Mouse (Mus musculus): ENCODE data around the gene Sppl2c. TPM values are rescaled to one million over a fixed set of nuclear protein-coding genes. Genes with fewer than 3 reads are reported as not detected.
"Not testable (repeated sequence)": the region's sequence is repeated elsewhere in the genome, so short reads cannot be mapped to it uniquely, and the experiment has no call there.

Sppl2c gene
- total RNA-seq, 4 experiments from 2014 or later, result not detected

GRCm38 (mm10) chr11:104195791-104196190 is 9.7 kb downstream of the Sppl2c start:
- DNase-seq (ENCODE audit: low spot score in 2 of 2), result peak; percentile 76 to 91

GRCm38 (mm10) chr11:104197861-104198260 is 11.7 kb downstream of the Sppl2c start:
- DNase-seq (ENCODE audit: low spot score in 2 of 2), result no peak

- DNase-seq (ENCODE audit: low spot score in 2 of 2), result no peak
Observed at GRCm38 (mm10) chr11:104203271-104203670, 17.1 kb downstream of the Sppl2c start.

- no peak for DNase-seq (ENCODE audit: low spot score in 2 of 2)
Observed at GRCm38 (mm10) chr11:104206573-104206972, 20.4 kb downstream of the Sppl2c start.

- no peak for DNase-seq (ENCODE audit: low spot score in 2 of 2)
Observed at GRCm38 (mm10) chr11:104209041-104209440, 22.9 kb downstream of the Sppl2c start.

GRCm38 (mm10) chr11:104211251-104211650 is 25.1 kb downstream of the Sppl2c start:
- no peak for DNase-seq (ENCODE audit: low spot score in 2 of 2)

- not testable (repeated sequence) for DNase-seq (ENCODE audit: low spot score in 2 of 2)
Observed at GRCm38 (mm10) chr11:104214128-104214527, 28.0 kb downstream of the Sppl2c start.

GRCm38 (mm10) chr11:104218075-104218474 is 31.9 kb downstream of the Sppl2c start:
- no peak for DNase-seq (ENCODE audit: low spot score in 2 of 2)

- no peak for DNase-seq (ENCODE audit: low spot score in 2 of 2)
Observed at GRCm38 (mm10) chr11:104220291-104220690, 34.2 kb downstream of the Sppl2c start.

GRCm38 (mm10) chr11:104221751-104222150 is 35.6 kb downstream of the Sppl2c start:
- DNase-seq (ENCODE audit: low spot score in 2 of 2), result no peak

- DNase-seq (ENCODE audit: low spot score in 2 of 2), result no peak
Observed at GRCm38 (mm10) chr11:104223301-104223700, 37.2 kb downstream of the Sppl2c start.

GRCm38 (mm10) chr11:104229391-104229790 is 43.3 kb downstream of the Sppl2c start:
- DNase-seq (ENCODE audit: low spot score in 2 of 2), result no peak

- no peak for DNase-seq (ENCODE audit: low spot score in 2 of 2)
Observed at GRCm38 (mm10) chr11:104230066-104230778, 44.1 kb downstream of the Sppl2c start.

GRCm38 (mm10) chr11:104231041-104231911 is 45.1 kb downstream of the Sppl2c start, which contains the start of gene Mapt:
Gene Mapt, plus strand, starts transcription at chr11:104231390.
- DNase-seq (ENCODE audit: low spot score in 2 of 2), result peak; percentile 85 to 91

- DNase-seq (ENCODE audit: low spot score in 2 of 2), result peak; percentile 66 to 73
Observed at GRCm38 (mm10) chr11:104232141-104233061, 46.3 kb downstream of the Sppl2c start.

- no peak for DNase-seq (ENCODE audit: low spot score in 2 of 2)
Observed at GRCm38 (mm10) chr11:104233101-104233500, 47.0 kb downstream of the Sppl2c start.

GRCm38 (mm10) chr11:104233574-104234206 is 47.6 kb downstream of the Sppl2c start:
- DNase-seq (ENCODE audit: low spot score in 2 of 2), result no peak

GRCm38 (mm10) chr11:104234680-104235079 is 48.6 kb downstream of the Sppl2c start:
- no peak for DNase-seq (ENCODE audit: low spot score in 2 of 2)

- DNase-seq (ENCODE audit: low spot score in 2 of 2), result no peak
Observed at GRCm38 (mm10) chr11:104235881-104236280, 49.8 kb downstream of the Sppl2c start.

- DNase-seq (ENCODE audit: low spot score in 2 of 2), result peak in 1 of 2 experiments; percentile 60
Observed at GRCm38 (mm10) chr11:104237226-104237625, 51.1 kb downstream of the Sppl2c start.
